Mouse (Mus musculus): ENCODE results near the gene Nat8f1.
"Not testable (repeated sequence)": the region's sequence is repeated elsewhere in the genome, so short reads cannot be mapped to it uniquely, and the experiment has no call there.

Nat8f1 gene

DNA sequence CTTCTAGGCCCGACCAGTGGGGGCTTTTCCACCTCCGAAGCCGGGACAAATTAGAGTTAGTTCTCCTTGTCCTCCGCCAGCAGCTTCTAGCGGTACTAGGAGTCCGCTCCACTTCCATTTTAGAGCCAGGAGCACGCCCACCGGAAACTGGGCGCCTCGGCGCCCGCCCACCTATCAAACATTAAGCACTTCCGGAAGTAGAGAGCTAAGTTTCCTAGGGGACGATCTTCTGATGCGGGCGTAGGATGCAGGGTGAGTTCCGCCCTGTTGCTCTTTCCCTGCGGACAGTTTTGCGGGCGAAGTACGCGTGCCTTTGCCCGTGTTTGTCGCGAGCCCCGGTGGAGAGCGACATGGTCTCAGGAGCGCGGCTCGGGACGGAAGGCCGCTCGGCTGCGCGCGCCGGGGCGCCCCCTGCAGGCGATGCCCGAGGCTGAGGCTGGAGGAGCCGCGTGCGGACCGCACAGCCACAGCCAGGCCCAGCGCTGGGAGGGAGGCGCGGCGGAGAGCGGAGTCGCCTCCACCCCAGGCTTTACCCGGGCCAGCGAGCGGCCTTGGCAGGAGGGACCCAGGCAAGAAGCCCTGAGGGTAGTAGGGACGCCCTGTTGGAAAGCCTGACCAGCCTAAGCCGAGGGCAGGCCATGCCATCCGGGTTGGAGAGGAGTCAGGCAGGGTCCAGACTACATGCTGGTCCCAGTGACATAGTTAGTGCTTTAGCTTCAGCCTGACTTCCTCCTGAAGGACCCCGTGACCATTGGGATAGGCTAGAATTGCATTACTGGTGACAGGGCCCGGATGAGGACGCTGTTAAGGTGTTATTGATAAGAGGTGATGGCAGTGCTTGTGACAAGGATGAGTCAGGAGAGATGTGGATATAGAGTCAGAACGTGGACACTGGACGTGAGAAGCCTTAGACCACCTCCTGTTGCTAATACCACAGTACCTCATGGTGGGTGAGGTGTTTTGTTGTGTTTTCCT lies at the start of gene Nat8f1:
Nat8f1 (minus strand) TSS at position 149 of the 975 bp plus-strand sequence.
- DNase-seq (ENCODE audit: low read depth, low spot score) = peak; percentile 90

DNA sequence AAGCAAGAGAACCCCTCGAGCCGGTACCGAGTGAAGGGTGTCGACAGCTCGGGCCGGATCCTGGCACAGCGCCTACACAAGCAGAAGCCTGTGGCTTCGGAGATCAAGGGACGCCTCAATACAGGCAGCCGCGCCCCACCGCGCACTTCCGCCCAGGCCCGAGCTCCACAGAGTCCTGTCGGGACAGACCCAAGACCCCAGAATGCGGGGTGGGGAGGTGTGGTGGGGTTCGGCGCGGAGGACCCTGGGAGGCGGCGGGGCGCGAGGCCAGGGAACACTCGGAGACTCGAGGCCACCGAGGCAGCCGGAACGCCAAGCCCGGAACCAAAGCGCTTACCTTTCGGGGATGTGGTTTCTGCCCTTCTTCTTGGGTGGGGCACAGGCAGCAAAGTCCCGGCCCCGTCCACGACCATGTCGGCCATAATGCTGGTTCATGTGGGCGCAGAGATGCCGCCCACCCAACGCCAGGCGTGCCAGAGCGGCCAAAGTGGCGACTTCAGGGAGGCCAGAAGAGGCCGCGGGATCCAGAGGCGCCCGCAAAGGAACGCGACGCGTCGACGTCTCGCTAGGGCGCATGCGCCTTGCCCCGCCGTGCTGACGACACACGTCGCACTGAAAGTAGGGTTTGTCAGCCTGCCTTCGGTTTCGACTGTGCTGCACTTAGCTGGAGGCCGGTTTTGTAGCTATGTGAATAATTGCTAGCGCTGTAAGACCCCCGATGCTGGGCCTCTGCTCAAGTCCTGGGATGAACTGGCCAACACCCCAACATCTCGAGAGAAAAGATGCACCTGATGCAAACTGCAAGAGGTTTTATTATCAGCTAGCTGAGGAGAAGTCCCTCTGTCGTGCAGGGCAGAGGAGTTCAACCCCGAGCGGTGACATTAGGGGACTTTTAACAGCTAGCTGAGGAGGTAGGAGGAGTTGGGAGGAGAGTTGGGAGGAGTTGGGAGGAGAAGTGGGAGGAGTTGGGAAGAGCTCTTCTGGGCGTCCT lies 45.9 kb upstream of the Nat8f1 start, which contains the start of gene Dusp11:
Dusp11 (minus strand) TSS at position 567 of the 991 bp plus-strand sequence.
- peak; percentile 92 for DNase-seq (ENCODE audit: low read depth, low spot score)

DNA sequence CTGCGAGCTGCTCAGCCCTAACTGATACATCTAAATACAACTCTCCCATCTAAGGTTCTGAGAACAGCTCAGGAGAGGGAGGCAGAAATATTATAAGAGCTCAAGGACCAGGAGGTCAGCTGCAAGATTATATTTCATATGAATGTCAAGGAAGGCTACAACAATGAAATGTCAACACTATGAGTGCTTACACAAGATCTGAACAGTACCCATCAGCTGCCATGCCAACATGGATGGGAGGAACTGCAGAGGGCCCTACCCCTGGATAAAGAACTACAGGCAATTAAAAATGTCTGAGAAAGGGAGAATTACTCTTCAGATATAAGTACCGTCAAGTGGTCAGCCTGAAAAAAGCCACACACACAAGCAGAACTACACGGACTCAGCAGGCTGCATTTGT lies 42.1 kb upstream of the Nat8f1 start:
- DNase-seq (ENCODE audit: low read depth, low spot score) = no peak

DNA sequence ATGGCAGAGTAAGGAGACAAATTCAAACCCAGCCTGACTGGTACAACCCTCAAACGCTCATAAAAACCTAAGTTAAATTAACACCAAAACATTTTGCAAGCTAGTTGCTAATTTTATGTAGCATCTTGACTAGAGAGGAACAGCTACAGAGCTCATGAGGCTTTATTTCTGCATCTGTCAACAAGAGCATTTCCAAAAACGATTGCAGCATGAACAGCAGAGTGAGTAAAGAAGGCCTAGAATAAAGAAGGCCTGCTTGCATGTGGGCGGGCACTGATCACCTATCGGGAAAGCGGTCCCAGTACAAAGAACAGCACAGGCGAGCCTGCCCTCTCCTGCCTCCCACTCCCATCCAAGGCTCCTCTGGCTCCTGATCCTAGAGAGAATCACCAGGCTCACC lies 33.1 kb upstream of the Nat8f1 start:
- DNase-seq (ENCODE audit: low read depth, low spot score) = no peak

DNA sequence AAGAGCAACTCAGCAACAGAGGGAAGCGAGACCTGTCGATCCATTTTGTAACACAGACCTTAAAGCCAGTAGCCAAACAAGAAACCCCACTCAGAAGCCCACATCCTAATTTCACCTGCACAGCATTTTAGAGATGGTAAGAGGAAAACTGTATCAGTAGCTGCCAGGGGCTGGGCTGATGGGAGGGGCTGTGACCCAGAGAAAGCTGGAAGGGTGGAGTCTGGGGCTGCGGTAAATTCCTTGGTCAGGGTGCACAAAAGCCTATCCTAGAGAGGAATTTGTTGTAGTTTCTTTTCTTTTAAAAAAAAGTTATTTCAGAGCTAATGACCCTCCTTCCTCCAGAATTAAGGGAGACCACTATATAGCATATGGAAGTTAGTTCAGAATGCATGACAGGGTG lies 27.0 kb upstream of the Nat8f1 start:
- no peak for DNase-seq (ENCODE audit: low read depth, low spot score)

DNA sequence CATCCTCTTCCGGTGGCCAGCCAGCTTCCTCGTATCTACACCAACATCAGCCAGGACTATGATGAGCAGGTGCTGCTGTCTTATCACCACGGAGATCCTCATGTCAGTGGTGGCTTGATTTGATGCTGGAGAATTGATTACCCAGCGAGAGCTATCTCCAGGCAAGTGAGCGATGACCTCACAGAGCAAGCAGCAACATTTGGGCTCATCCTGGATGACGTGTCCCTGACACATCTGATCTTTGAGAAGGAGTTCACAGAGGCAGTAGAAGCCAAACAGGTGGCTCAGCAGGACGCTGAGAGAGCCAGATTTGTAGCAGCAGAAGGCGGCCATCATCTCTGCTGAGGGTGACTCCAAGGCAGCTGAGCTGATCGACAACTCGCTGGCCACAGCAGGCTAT lies 23.2 kb upstream of the Nat8f1 start:
- no peak for DNase-seq (ENCODE audit: low read depth, low spot score)

DNA sequence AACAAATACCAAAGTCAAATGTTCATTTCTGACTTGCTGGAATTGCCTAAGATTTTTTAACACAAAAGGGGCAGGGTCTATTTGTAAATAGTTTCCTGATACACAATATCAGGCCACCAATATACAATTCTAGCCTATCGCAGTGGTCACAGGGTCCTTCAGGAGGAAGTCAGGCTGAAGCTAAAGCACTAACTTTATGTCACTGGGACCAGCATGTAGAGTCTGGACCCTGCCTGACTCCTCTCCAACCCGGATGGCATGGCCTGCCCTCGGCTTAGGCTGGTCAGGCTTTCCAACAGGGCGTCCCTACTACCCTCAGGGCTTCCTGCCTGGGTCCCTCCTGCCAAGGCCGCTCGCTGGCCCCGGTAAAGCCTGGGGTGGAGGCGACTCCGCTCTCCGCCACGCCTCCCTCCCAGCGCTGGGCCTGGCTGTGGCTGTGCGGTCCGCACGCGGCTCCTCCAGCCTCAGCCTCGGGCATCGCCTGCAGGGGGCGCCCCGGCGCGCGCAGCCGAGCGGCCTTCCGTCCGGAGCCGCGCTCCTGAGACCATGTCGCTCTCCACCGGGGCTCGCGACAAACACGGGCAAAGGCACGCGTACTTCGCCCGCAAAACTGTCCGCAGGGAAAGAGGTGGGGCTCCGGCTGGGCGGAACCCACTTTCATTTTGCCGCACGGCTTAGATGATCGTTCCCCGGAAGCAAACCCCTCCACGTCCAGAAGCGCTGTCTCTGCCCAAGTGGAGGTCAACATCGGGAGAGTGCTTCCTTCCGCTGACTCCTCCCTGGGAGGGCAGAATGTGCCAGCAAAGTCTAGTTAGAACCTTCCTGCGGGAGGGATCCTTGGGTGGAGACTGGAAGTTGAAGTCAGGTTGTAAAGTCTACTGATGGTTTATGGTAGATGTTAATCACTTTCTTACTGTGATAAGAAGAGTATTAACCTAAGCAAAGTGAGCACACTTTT lies 21.3 kb upstream of the Nat8f1 start:
- peak; percentile 89 for DNase-seq (ENCODE audit: low read depth, low spot score)

DNA sequence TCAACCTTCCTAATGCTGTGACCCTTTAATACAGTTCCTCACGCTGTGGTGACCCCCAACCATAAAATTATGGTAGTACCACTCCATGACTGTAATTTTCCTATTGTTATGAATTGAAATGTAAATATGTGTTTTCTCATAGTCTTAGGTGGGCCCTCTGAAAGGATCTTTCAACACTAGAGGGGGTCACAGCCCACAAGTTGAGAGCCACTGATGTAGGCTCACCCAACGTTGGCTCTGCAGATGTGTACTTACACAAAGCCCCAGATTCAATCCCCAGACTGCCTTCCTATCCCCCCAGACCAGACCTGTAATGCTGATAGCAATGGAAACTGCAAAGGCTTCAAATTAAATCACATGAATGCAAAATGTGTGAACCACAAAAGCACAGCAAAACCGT lies 20.2 kb upstream of the Nat8f1 start:
- DNase-seq (ENCODE audit: low read depth, low spot score) = no peak

DNA sequence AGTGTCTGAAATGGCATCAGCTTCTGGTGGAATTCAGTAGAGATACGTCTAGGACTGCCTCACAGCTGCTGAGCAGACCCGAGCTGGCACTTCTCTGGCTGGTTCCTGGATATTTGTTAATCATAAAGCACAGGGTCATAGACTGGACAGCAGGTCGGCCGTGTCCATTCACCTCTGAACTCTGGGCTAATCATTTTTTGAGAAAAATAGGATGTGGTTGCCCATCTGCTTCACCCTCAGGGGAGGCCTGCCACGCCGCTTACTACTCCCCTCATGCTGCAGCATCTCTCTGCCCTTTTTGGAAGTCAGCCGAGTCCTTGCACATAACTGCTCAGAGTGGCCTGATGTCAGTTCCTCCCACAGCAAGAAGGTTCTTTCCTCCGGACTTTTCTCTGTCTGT lies 18.6 kb upstream of the Nat8f1 start:
- DNase-seq (ENCODE audit: low read depth, low spot score) = no peak

DNA sequence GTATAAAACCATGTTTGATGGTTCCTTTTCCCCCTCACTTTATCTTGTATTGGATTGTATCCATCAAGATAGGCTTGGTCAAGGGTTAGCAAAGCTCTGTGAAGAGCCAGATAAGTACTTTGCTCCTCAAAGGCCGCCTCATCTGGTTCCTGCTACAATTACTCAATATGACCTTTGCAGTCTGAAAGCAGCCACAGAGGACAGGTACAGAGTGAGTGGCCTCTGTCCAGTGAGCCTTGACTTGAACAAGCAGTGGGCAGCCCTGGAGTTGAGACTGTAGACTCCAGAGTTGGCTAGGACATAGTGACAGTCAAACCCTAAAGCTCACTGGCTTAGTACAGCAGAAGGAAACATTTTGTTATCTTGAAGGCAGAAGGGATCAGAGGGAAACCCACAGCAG lies 13.8 kb upstream of the Nat8f1 start:
- no peak for DNase-seq (ENCODE audit: low read depth, low spot score)

DNA sequence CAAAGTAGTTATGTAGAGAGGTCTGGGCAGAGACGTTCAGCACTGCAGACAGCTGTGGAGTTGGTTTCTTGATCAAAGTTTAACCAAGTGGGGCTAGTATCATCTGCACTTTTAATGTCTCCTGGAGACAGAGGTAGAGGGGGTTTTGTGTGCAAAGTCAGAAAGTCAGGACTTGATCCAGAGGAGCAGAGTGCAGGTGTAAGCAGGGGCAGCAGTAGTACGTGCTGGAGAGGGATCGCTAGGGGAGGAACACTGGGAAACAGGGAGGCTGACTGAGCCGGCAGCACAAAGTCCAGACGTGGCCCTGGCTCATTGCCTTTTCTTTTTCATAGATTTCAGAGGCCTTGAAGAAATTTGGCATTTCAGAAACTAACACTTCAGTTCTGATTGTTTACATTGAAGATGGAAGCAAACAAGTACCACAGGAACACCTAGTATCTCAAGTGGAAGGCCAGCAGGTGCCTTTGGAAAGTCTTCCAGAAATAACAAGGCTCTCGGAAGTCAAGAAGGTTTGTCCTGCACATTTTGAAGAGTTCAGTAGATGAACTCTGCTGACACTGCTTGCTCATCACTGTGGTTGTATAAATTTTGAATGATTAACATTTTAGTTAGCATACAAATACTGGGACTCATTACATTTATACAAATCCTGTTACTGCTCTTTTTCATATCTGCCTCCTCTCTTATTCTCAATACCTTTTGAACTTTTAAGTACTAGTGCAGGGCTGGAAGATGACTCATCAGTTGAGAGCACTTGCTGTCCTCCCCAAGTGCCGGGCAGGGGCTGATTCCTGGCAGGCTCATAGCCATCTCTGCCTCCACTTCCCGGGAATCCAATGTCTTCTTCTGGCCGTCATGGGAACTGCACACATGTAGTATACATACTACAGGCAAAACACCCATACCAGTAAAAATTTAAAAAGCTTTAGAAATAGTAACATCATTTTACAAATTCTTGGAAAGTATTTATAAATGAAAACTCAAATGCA lies 12.3 kb upstream of the Nat8f1 start:
- DNase-seq (ENCODE audit: low read depth, low spot score) = no peak

DNA sequence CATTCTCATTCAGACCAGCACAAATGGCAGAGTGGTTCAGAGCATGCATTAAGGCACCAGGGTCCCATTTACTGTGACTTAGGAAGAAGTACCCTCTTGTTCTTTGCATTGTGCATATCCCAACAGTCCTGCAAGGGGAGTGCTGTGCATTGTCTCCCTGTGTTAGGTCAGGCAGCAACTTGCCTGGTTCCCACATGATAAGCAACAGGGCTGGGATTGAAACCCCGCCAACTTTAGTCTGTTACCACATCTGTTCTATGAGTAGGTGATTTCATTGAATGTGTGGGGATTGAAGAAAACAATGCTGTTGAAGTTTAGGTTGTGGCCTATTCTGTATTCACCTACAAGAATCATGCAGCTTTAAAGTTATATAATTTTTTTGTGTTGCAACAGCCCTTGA lies 11.2 kb upstream of the Nat8f1 start:
- DNase-seq (ENCODE audit: low read depth, low spot score) = no peak

DNA sequence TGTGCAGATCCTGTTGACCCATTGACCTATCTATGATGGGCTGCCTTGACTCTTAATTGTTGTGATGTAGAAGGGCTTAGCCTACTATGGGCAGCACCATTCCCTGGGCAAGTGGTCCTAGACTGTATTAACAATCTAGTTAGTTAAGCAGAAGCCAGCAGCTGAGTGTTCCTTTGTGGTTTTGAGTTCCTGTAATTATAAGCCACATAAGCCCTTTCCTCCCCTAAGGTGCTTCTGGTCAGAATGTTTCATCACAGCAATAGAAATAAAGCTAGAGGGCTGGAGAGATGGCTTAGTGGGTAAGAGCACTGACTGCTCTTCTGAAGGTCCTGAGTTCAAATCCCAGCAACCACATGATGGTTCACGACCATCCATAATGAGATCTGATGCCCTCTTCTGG lies 8.2 kb upstream of the Nat8f1 start:
- DNase-seq (ENCODE audit: low read depth, low spot score) = no peak

DNA sequence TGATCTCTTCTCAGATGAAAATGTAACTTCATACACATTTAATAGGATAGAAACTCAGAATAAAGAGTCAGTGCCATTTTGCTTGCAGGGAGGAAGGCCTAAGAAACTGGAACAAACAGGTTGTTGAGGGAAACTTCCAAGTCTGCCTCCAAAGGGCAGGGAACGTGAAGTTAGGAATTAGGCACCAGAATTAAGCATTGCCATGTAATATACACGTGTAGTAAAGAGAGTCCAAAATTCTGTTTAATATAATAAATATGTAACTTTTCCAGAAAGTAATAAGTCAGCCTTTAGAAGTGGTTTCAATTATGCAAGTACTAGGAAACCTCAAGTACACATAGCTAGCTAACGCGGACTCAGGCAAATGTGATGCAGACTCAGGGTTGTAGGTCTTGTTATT lies 3.9 kb upstream of the Nat8f1 start:
- no peak for DNase-seq (ENCODE audit: low read depth, low spot score)

DNA sequence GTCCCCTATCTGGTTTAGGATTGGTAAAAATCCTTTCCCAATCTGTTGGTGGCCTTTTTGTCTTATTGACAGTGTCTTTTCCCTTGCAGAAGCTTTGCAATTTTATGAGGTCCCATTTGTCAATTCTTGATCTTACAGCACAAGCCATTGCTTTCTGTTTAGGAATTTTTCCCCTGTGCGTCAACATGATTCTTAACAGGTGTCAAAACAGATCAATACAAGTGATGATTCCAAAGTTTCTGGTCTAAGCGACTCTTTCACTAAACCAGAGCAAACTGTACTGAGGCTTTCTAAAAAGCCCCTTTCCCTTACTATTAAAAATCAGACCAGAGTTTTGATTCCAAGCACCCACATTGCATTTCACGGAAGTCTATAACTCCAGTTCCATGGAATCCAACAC lies 2.9 kb upstream of the Nat8f1 start:
- DNase-seq (ENCODE audit: low read depth, low spot score) = not testable (repeated sequence)

DNA sequence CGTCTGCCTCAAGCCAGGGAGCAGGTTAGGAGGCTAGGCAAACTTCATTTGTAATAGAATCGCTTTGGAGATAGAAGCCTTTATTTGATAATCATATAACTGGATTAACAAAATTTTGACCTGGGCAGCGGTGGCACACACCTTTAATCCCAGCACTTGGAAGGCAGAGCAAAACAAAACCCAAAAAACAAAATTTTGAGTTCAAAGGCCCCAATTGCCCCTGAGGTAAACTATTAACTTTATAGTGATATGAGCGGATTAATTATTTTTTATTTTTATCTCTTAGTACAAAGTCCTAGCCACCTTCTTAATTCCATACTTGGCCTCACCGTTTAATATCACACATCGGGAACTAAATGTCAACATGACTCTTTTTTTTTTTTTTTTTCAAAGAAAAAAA lies 1.1 kb upstream of the Nat8f1 start:
- DNase-seq (ENCODE audit: low read depth, low spot score) = no peak

DNA sequence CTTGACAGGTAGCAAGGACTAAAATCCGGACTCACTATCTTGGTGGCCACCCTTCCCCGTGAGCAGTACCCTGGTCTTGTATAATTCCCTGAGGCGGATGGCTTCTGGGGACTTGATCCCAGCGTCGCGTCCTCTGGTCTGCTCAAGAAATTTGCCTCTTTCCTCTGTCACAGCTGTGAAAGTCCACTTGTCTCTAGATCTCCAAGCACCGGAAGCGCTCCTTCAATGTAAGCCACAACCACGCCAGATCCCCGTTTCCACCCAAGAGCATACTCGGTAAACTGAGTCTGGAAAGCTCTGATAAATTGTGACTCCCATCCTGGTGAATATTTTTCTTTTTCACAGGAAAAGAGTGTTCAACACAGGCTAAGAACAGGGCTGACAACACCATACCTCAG lies 347 bp downstream of the Nat8f1 start:
- DNase-seq (ENCODE audit: low read depth, low spot score) = no peak

DNA sequence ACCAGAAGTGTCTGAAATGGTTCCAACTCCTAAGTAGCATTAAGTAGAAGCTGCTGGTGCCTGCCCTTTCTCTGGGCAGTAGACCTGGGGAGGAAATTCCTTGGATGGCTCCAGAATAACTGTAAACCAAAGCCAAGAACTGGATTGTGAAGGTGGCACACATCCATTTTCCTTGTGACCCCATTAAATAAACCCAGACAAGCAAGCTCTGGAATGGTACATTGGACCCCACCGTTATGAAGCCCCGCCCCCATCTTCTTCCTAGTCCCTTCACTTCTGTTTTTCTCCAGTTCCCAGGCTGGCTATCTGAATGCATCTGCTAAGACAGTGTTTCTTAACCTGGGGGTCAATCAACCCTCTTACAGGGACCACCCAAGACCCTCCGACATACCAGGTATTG lies 3.9 kb downstream of the Nat8f1 start, which contains the start of gene Tprkb:
Tprkb (plus strand) TSS at position 279 of the 400 bp plus-strand sequence.
- DNase-seq (ENCODE audit: low read depth, low spot score) = no peak

DNA sequence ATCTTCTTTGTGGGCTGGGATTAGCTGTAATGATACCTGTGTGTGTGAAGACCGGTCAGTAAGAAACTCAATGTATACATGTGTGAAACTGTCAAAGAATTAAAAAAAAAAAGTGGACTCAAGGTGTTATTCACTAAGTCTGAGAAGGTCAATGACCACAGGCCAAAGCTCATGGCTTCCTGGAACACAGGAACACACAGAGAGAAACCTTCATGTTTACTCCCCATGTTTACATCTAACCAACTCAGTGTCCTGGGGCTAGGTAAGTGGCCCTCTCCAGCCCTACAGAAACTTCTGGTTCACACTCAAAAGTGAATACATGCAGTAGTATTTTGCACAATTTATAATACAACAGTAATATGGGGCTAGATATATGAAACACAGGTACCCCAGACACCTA lies 5.8 kb downstream of the Nat8f1 start:
- no peak for DNase-seq (ENCODE audit: low read depth, low spot score)

DNA sequence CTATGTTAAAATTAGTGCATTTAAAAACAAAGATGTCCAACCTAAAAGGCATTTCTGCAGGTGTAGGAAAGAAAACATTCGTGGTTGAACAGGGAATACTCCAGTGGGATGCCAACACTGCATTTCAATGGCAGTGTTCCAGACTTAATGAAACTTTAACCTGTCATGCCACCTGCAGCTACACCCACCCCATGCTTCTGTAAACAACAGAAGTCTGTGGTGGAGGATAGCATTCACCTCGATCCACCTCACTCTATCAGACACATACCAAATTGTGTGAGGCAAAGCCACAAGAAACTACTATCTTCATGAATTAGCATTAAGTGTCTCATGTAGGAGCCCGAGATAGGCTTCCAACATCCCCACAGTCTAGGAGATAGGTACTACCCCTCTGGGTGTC lies 7.1 kb downstream of the Nat8f1 start:
- no peak for DNase-seq (ENCODE audit: low read depth, low spot score)

Measured in ES-CJ7 (cell line).